Mouse (Mus musculus) kidney, embryonic 16.5 days (tissue): ENCODE results near the gene Hoxa1. TPM values are rescaled to one million over a fixed set of nuclear protein-coding genes. Genes with fewer than 3 reads are reported as not detected.

Source experiments
- polyA plus RNA-seq: library from polyadenylated mRNA; unstranded; fragments of >200 nt; fragmentation: Nextera tagmentation; extraction: Ambion mirVana; gene quantifications from 2 replicates; pipeline ENCODE4 v1.2.1, GENCODE M21; 2015

Gene Hoxa1
- polyA plus RNA-seq, 1 experiment from 2014 or later: 0.82 TPM

Other genes with a start within 250 kb of the Hoxa1 start
- gene Skap2, start 145.8 kb downstream of the Hoxa1 start, polyA plus RNA-seq: 35.4 and 36.8 TPM in 2 replicates
- 2.1 and 2.6 TPM in 2 replicates for gene Hoxa2, start 6.5 kb upstream of the Hoxa1 start, polyA plus RNA-seq
- gene 5730596B20Rik, start 19.2 kb upstream of the Hoxa1 start, polyA plus RNA-seq: 1.7 and 2.5 TPM in 2 replicates
- gene Hoxa4, start 33.4 kb upstream of the Hoxa1 start, polyA plus RNA-seq: 1.2 and 1.4 TPM in 2 replicates
- gene Hoxa5, start 46.3 kb upstream of the Hoxa1 start, polyA plus RNA-seq: 9.0 and 9.5 TPM in 2 replicates
- 2.9 and 3.8 TPM in 2 replicates for gene Hoxa6, start 50.4 kb upstream of the Hoxa1 start, polyA plus RNA-seq
- 8.2 and 10.8 TPM in 2 replicates for gene Hoxa3, start 55.0 kb upstream of the Hoxa1 start, polyA plus RNA-seq
- gene Gm28308, start 55.0 kb upstream of the Hoxa1 start, polyA plus RNA-seq: not detected in 2 replicates
- 25.7 and 27.5 TPM in 2 replicates for gene Hoxa7, start 63.5 kb upstream of the Hoxa1 start, polyA plus RNA-seq
- gene Hoxa9, start 72.8 kb upstream of the Hoxa1 start, polyA plus RNA-seq: 56.6 and 56.8 TPM in 2 replicates
- gene Hoxa10, start 82.5 kb upstream of the Hoxa1 start, polyA plus RNA-seq: 147 and 154 TPM in 2 replicates
- 27.9 and 31.8 TPM in 2 replicates for gene Hoxa11, start 87.5 kb upstream of the Hoxa1 start, polyA plus RNA-seq
- gene Hoxa13, start 102.6 kb upstream of the Hoxa1 start, polyA plus RNA-seq: 0.15 TPM in 2 replicates
- gene Evx1, start 155.2 kb upstream of the Hoxa1 start, polyA plus RNA-seq: not detected in 2 replicates